Mouse (Mus musculus) embryonic facial prominence, embryonic 10.5 days (tissue): ENCODE data around the gene Ninj2. TPM values are rescaled to one million over a fixed set of nuclear protein-coding genes. Genes with fewer than 3 reads are reported as not detected.

Experiments used
- DNase-seq: peaks from one replicate; pipeline ENCODE4 v3.0.0-alpha.2; 2017; ENCODE audit warnings: low spot score
- H3K27ac ChIP-seq: fragments of 300-500 bp; sonication (generic); replicated peaks from 2 replicates; pipeline ENCODE4 v1.5.1; 2016; ENCODE audit warnings: mild to moderate bottlenecking
- H3K27me3 ChIP-seq: fragments of 300-500 bp; sonication (generic); replicated peaks from 2 replicates; pipeline ENCODE4 v1.6.1; 2016; ENCODE audit warnings: low read depth, mild to moderate bottlenecking; ENCODE audit not compliant: poor library complexity, severe bottlenecking
- H3K36me3 ChIP-seq: fragments of 300-500 bp; sonication (generic); replicated peaks from 2 replicates; pipeline ENCODE4 v1.6.1; 2016; ENCODE audit warnings: mild to moderate bottlenecking, moderate library complexity
- H3K4me1 ChIP-seq: fragments of 300-500 bp; sonication (generic); 2 replicates; pipeline ENCODE4 v1.6.1; 2016
- H3K4me3 ChIP-seq: fragments of 300-500 bp; sonication (generic); 2 replicates; pipeline ENCODE4 v1.5.1; 2016; ENCODE audit warnings: mild to moderate bottlenecking, moderate library complexity
- H3K9me3 ChIP-seq: fragments of 300-500 bp; sonication (generic); 2 replicates; pipeline ENCODE4 v1.6.1; 2016; ENCODE audit warnings: mild to moderate bottlenecking
- WGBS: fragments of 180-500 bp; shearing (Covaris S2); methylation state at CpG from one replicate; pipeline ENCODE4 v1.1.7; 2016; 5-methylcytosine and 5-hydroxymethylcytosine counted together
- polyA plus RNA-seq: library from polyadenylated mRNA; unstranded; fragments of >200 nt; fragmentation: Nextera tagmentation; extraction: Ambion mirVana; gene quantifications from 2 replicates; pipeline ENCODE4 v1.2.1, GENCODE M21; 2016

Gene Ninj2
- polyA plus RNA-seq, 1 experiment from 2014 or later, result not detected

DNA sequence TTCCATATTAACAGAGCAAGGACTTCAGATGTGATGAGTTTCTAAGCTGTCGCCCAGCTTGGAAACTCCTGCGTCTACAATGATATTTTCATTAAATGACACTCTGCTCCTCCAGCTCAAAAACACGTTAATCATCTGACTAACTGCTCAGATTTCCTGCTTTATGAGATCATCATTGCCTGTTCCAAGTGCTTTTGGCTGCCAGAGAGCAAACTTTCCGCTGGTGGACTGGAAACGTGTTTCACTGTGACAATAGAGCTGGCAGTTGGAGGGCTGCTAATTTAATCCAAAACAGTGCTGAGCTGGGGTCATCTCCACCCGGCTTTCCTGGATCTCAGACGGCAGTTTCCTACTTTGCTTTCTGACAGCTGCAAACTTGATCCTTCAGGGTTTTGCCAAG lies 21.5 kb downstream of the Ninj2 start:
- Histone ChIP-seq H3K27ac (peak overlapping the region; percentile 51; the same call in 1 of the 2 replicates), H3K4me3 (no peak overlapping the region), H3K4me1 (peaks cover 40% of the 10 kb centered on the region), H3K27me3 (no peaks in the 10 kb centered on the region), H3K9me3 (no peaks in the 10 kb centered on the region), H3K36me3 (no peaks in the 10 kb centered on the region)
- DNase-seq, result no peak
- 21% methylated on average over 7 of the region's 7 CpGs for WGBS

DNA sequence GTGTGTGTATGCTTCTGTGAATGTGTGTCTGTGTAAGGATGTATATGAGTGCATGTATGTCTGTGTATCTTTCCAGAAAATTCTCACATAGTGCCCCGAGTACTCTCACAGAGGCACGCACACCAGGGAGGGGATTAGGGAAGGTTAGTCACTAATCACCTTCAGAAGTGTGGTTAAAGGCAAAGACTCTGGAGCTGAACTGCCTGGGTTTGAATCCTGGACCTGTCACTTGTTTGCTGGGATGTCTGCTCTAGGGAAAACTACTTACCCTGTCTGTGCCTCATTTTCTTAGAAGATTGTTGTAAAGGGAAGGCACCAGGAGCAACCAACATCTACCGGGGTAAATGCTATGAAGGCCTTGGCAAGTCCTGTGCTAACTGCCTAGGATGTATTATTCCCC lies 22.3 kb downstream of the Ninj2 start:
- DNase-seq, result no peak
- WGBS, result 49% methylated on average over 3 of the region's 3 CpGs
- no peaks in the 10 kb centered on the region for H3K36me3 ChIP-seq
- no peak overlapping the region for H3K4me3 ChIP-seq
- H3K9me3 ChIP-seq, result no peaks in the 10 kb centered on the region
- H3K27me3 ChIP-seq, result no peaks in the 10 kb centered on the region
- H3K4me1 ChIP-seq, result peaks cover 39% of the 10 kb centered on the region
- peak overlapping the region; percentile 51; the same call in 1 of the 2 replicates for H3K27ac ChIP-seq

DNA sequence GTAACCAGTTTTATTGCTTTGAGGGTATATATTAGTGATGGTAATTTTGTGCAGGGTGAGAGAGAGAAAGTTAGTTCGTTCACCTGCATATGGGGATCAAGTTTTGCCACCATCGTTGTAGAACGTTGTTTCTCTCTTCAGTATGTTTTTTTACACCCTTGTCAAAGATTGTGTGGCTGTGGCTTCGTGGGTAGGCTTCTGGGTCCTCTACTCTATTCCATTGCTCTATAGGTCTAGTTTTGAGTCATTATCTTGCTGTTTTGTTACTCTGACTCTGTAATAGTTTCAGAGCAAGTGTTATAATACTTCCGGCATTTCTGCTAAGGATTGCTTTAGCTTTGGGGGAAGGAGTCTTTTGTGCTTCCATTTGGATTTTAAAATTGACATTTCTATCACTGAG lies 26.7 kb downstream of the Ninj2 start:
- DNase-seq, result no peak
- 87% methylated on average over 5 of the region's 5 CpGs for WGBS
- H3K9me3 ChIP-seq, result no peaks in the 10 kb centered on the region
- H3K4me3 ChIP-seq, result no peak overlapping the region
- H3K27me3 ChIP-seq, result no peaks in the 10 kb centered on the region
- peaks cover 8% of the 10 kb centered on the region for H3K4me1 ChIP-seq
- H3K27ac ChIP-seq, result no peak overlapping the region
- H3K36me3 ChIP-seq, result no peaks in the 10 kb centered on the region

DNA sequence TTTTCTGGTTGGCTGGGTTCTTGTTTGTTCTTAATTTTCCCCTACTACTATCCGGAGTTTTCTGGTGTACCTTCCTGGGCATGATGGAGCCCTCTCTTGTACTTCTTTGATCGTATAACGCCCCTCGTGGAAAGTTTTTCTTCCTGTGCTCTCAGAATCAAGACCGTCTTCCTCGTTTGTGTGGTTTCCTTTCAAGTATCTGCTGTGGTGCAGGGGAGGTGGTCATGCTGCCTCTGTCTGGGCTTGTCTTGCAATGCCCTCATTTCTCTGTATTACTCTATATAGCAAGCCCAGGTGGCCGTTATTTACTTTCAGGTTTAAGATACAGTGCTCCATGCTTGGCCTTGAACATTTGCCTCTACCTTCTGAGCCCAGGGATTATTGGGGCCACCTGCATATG lies 31.5 kb downstream of the Ninj2 start:
- H3K27ac ChIP-seq, result no peak overlapping the region

DNA sequence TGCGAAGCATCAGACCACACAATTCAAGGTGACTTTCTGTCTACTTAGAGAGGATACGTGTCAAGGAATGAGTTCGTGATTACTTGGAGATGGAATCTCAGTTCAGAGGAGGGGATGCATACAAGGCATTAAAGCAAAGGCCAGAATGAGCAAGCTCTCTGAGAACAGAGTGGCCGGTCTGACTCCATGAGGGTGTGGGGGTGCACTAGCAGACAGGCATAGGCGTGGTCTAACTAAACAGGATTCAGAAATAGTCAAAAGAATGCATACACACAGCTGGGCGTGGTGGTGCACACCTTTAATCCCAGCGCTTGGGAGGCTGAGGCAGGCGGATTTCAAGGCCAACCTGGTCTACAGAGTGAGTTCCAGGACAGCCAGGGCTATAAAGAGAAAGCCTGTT lies 33.3 kb downstream of the Ninj2 start:
- DNase-seq, result no peak
- Histone ChIP-seq H3K36me3 (no peaks in the 10 kb centered on the region), H3K4me1 (no peaks in the 10 kb centered on the region), H3K4me3 (no peak overlapping the region), H3K27me3 (no peaks in the 10 kb centered on the region), H3K9me3 (no peaks in the 10 kb centered on the region), H3K27ac (no peak overlapping the region)
- 93% methylated on average over 8 of the region's 8 CpGs for WGBS

More for the DNA sequence above, 31.5 kb downstream of the Ninj2 start:
- H3K4me1 ChIP-seq, result no peaks in the 10 kb centered on the region
- no peaks in the 10 kb centered on the region for H3K27me3 ChIP-seq
- no peaks in the 10 kb centered on the region for H3K9me3 ChIP-seq
- no peak overlapping the region for H3K4me3 ChIP-seq
- WGBS, result 92% methylated on average over 7 of the region's 7 CpGs
- DNase-seq, result no peak
- no peaks in the 10 kb centered on the region for H3K36me3 ChIP-seq

DNA sequence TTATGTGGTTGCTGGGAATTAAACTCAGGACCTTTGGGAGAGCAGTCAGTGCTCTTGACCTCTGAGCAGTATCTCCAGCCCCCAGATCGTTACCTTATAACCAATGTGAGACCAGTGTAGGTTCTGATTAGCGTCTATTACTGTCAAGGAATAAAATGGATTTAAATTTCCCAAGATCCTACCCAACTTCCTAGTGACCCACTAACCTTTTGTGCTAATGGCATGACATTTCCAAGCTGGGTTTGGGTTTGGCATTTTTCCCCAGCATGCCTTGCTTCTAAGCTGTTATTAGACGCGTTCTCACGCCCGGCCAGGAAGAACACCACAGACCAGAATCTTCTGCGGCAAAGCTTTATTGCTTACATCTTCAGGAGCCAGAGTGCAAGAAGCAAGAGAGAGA lies 34.2 kb downstream of the Ninj2 start:
- no peak for DNase-seq
- H3K4me3 ChIP-seq, result no peak overlapping the region
- WGBS, result 96% methylated on average over 7 of the region's 7 CpGs
- H3K27ac ChIP-seq, result no peak overlapping the region
- no peaks in the 10 kb centered on the region for H3K9me3 ChIP-seq
- H3K4me1 ChIP-seq, result no peaks in the 10 kb centered on the region
- H3K27me3 ChIP-seq, result no peaks in the 10 kb centered on the region
- no peaks in the 10 kb centered on the region for H3K36me3 ChIP-seq

DNA sequence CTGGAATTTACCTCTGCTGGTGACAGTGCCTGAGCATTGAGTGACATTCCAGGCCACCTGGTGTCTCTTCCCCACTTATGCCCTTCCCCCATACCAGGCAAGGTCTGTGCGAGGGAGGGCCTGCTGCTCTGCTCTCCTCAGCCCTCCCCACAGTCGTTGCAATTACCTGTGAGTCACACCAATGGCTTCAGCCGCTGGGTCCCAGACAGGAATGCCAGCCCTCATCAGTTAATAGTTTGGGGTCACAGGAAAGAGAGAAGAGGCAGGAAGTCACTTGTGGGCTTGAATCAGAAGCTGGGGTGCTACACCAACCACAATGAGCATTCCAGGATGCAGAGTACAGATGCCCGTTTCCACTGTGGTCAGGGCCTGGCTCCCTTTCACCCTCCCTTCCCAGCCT lies 41.6 kb downstream of the Ninj2 start:
- Histone ChIP-seq H3K4me1 (no peaks in the 10 kb centered on the region), H3K4me3 (no peak overlapping the region), H3K36me3 (no peaks in the 10 kb centered on the region), H3K27ac (no peak overlapping the region), H3K27me3 (no peaks in the 10 kb centered on the region), H3K9me3 (no peaks in the 10 kb centered on the region)
- WGBS, result 83% methylated on average over 4 of the region's 4 CpGs
- DNase-seq, result no peak

DNA sequence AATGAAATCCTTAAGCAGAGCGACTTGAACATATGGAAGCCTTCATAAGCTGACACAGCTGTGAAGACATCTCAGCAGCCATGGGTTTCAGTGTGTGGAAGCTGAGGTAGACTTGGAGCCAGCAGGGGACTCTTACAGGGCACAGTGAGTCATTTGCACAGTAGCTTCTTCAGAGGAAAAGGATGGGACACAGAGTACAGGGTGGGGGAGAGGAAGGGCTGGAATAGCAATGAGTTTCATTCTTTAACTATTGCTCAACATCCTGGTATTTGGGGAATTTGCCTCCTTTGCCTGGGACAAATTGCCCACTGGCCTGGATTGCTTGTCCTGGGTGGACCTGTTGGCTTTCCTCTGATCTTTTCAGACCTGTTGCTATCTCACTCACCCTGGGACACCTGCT lies 52.3 kb downstream of the Ninj2 start:
- Histone ChIP-seq H3K9me3 (no peaks in the 10 kb centered on the region), H3K27ac (no peak overlapping the region), H3K36me3 (no peaks in the 10 kb centered on the region), H3K4me3 (no peak overlapping the region), H3K4me1 (peaks cover 25% of the 10 kb centered on the region), H3K27me3 (no peaks in the 10 kb centered on the region)
- whole genome bisulfite sequencing, result 81% methylated on average over 1 of the region's 1 CpGs
- DNase-seq, result no peak

DNA sequence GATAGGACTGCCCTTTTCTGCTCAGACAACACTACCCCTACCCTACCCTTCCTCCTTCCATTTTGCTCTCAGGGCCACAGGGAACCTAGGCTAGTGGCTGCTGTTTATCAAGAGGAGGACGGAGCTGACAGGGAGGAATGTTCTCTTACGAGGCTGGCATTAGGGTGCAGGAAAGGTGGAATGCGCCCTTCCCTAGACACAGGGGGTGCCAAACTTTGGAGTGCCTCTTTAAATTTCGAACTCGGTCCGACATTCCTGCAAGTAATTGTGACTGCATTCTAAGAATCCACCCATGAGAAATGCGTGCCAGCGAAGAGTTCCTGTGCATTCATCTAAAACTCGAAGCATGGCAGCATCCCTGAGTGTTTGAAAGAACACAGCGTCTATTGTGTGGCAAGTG lies 53.5 kb downstream of the Ninj2 start:
- WGBS, result 68% methylated on average over 10 of the region's 10 CpGs
- Histone ChIP-seq H3K9me3 (no peaks in the 10 kb centered on the region), H3K27me3 (no peaks in the 10 kb centered on the region), H3K36me3 (no peaks in the 10 kb centered on the region), H3K4me3 (no peak overlapping the region), H3K27ac (no peak overlapping the region; the same call in 1 of the 2 replicates), H3K4me1 (peaks cover 27% of the 10 kb centered on the region)
- DNase-seq, result no peak

DNA sequence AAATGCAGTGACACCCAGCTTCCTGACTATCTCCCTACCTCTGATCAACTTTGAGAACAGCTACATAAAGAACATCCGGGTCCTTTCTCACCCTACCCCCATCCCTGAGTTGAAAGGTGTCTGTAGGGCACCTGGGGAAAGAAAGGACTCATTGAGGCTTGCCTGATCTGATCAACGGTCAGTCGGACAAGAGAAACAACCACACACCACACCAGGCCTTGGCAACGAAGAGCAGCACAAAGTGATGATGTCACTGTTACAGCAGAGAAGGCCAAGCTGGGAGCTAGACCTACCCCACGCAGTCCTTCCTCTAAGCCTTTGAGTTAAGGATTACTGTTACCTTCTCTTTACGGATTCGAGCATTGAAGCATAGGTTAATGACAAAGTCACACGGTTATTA lies 54.3 kb downstream of the Ninj2 start:
- 80% methylated on average over 8 of the region's 8 CpGs for whole genome bisulfite sequencing
- Histone ChIP-seq H3K27ac (no peak overlapping the region), H3K36me3 (no peaks in the 10 kb centered on the region)

DNA sequence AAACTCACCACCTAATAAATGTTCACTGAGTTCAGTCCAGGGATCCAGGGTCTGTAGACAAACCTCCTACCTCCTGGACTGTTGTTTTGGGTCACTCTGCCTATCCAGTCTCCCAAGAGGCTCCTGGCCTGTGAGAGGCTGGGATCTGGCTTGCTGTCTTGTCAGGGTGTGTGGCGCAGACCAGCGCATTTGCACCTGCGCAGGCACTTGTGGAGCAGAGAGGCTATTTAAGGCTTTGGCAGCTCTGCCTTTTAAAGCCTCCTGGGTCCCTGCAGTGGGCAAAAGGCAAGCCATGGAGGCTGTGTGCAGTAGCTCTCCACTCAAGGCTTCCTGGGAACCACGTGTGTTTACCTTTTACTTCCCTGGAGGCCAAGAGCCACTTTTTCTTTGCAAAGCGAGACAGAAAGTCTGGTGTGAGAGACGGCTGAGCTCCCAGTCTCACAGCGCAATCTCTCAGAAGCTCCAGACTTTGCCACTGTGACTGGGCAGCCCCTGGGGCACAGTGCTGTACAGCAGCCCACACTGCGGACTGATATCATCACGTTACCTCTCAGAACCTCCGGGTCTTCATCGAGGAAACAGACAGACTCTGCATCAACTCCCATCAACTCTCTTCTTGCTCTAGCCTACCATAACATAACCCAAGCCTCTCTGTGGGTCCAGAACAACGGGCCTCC lies 55.7 kb downstream of the Ninj2 start:
- H3K9me3 ChIP-seq, result no peaks in the 10 kb centered on the region
- 88% methylated on average over 12 of the region's 12 CpGs for WGBS

More for the DNA sequence above, 54.3 kb downstream of the Ninj2 start:
- Histone ChIP-seq H3K4me3 (no peak overlapping the region), H3K9me3 (no peaks in the 10 kb centered on the region), H3K4me1 (peaks cover 27% of the 10 kb centered on the region), H3K27me3 (no peaks in the 10 kb centered on the region)
- no peak for DNase-seq

DNA sequence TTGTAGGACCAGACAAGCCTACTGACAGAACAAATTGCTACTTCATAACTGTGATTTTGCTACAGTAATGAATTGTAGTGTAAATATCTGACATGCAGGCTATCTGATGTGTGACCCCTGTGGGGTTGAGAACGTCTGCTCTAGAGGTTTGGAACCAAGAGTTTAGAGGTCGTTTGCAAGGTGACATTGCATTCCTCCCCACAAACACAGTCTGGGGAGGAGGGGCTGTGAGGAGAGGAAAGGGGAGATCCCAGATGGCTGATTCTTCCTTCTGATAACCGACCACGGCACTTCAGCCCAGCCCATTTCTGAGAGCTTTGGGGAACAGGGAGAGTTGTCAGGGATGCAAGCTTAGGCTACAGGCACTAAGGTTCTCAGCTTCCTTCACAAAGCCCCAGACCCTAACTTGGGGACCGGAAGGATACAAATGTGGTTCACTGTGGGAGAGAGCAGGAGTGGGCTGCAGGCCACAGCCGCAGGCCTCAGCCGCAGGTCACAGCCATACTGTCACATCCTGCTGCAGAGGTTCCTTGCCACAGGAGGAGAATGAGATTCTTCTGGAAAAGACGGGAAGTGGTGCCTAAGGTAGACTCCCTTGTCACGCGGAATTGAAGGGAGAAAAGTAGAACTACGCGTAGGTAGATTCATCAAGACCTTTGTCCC lies 56.4 kb downstream of the Ninj2 start:
- Histone ChIP-seq H3K4me1 (peaks cover 32% of the 10 kb centered on the region), H3K27me3 (no peaks in the 10 kb centered on the region), H3K4me3 (no peak overlapping the region), H3K9me3 (no peaks in the 10 kb centered on the region), H3K36me3 (no peaks in the 10 kb centered on the region), H3K27ac (0 out of 2 replicates have a peak overlapping the region, but pooled peaks have one; percentile 41)
- 79% methylated on average over 12 of the region's 12 CpGs for WGBS
- no peak for DNase-seq

More for the DNA sequence above, 55.7 kb downstream of the Ninj2 start:
- Histone ChIP-seq H3K4me3 (no peak overlapping the region), H3K4me1 (peaks cover 32% of the 10 kb centered on the region), H3K36me3 (no peaks in the 10 kb centered on the region), H3K27ac (peak overlapping the region; percentile 4; the same call in 1 of the 2 replicates), H3K27me3 (no peaks in the 10 kb centered on the region)
- no peak for DNase-seq

DNA sequence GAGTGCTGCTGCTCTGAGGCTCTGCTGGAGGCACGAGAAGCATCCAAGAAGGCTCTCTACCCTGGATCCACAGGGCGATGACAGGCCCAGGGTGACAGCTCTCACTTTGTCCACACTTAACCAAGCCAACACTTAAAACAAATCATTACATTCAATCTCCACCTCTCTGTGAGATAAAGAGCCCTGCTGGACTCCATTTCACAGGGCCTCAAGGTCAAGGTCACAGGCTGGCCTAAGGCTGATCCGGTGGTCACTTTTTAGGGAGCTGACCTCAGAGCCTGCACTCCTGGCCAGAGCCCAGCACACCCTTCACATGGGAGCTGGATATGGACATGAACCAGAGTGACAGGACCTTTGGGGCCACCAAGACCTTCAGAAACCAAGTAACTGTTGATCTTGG lies 57.1 kb downstream of the Ninj2 start:
- peaks cover 35% of the 10 kb centered on the region for H3K4me1 ChIP-seq
- H3K27me3 ChIP-seq, result no peaks in the 10 kb centered on the region
- 70% methylated on average over 3 of the region's 3 CpGs for WGBS
- H3K4me3 ChIP-seq, result no peak overlapping the region
- H3K9me3 ChIP-seq, result no peaks in the 10 kb centered on the region
- DNase-seq, result no peak
- H3K36me3 ChIP-seq, result no peaks in the 10 kb centered on the region
- 0 out of 2 replicates have a peak overlapping the region, but pooled peaks have one; percentile 41 for H3K27ac ChIP-seq
